Mouse (Mus musculus) liver, embryonic 16.5 days (tissue): ENCODE data around the gene Folr2. TPM values are rescaled to one million over a fixed set of nuclear protein-coding genes. Genes with fewer than 3 reads are reported as not detected.

ENCODE experiments used
- ATAC-seq: fragments of 200-750 bp; cut with Nextera tagmentation; 2 replicates; pipeline ENCODE4 v1.8.0; 2017; ENCODE audit warnings: low read depth, mild to moderate bottlenecking, moderate number of reproducible peaks, moderate library complexity
- H3K27ac ChIP-seq: fragments of 300-500 bp; sonication (generic); 2 replicates; pipeline ENCODE4 v1.5.1; 2014; ENCODE audit warnings: mild to moderate bottlenecking, low read length
- H3K27me3 ChIP-seq: fragments of 300-500 bp; sonication (generic); 2 replicates; pipeline ENCODE4 v1.6.1; 2014; ENCODE audit warnings: low read depth, low read length, mixed read lengths; ENCODE audit not compliant: control insufficient read depth, insufficient read depth
- H3K36me3 ChIP-seq: fragments of 300-500 bp; sonication (generic); 2 replicates; pipeline ENCODE4 v1.6.1; 2014; ENCODE audit warnings: mild to moderate bottlenecking; ENCODE audit not compliant: control insufficient read depth, insufficient read depth
- H3K4me1 ChIP-seq: fragments of 300-500 bp; sonication (generic); 2 replicates; pipeline ENCODE4 v1.6.1; 2014; ENCODE audit warnings: low read depth, low read length, mixed read lengths; ENCODE audit not compliant: control insufficient read depth
- H3K4me2 ChIP-seq: fragments of 300-500 bp; sonication (generic); 2 replicates; pipeline ENCODE4 v1.6.1; 2014; ENCODE audit warnings: low read depth, low read length, mixed read lengths
- H3K4me3 ChIP-seq: fragments of 300-500 bp; sonication (generic); 2 replicates; pipeline ENCODE4 v1.5.1; 2014; ENCODE audit warnings: low read depth, mild to moderate bottlenecking, low read length
- H3K9ac ChIP-seq: fragments of 300-500 bp; sonication (generic); 2 replicates; pipeline ENCODE4 v1.6.1; 2014; ENCODE audit warnings: low read depth, low read length
- H3K9me3 ChIP-seq: fragments of 300-500 bp; sonication (generic); replicated peaks from 2 replicates; pipeline ENCODE4 v1.6.1; 2016; ENCODE audit warnings: low read length; ENCODE audit not compliant: control insufficient read depth
- WGBS: fragments of 180-500 bp; shearing (Covaris S2); extraction: QIAGEN DNeasy Blood & Tissue Kit; methylation state at CpG from one replicate; pipeline ENCODE4 v1.1.7; 2014; ENCODE audit not compliant: insufficient replicate concordance; 5-methylcytosine and 5-hydroxymethylcytosine counted together
- polyA plus RNA-seq: library from polyadenylated mRNA; unstranded; fragments of >200 nt; fragmentation: Nextera tagmentation; extraction: Ambion mirVana; gene quantifications from 2 replicates; pipeline ENCODE4 v1.2.1, GENCODE M21; 2015

The Folr2 gene
- polyA plus RNA-seq = 6.1 and 6.4 TPM in 2 replicates

DNA sequence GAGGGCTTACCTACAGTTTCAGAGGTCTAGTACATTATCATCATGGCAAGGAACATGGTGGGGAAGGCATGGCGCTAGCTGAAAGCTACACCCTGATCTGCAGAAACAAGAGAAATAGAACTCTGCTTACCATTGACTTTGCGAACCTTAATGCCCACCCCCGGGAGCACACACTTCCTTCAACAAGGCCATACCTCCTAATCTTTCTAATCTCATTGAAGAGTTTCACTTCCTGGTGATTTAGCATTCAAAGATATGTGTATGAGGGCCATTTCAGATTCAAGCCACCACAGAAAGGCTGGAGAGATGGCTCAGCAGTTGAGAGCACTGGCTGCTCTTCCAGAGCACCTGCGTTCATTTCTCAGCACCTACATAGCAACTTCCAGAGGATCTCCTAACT lies at the start of gene Folr2:
Gene Folr2 (minus strand): TSS at position 101 of the 400 bp plus-strand sequence.
- H3K4me3 ChIP-seq = no peak within 1 kb of the TSS
- H3K4me1 ChIP-seq = no peaks in the 10 kb centered on the region
- no peak within 1 kb of the TSS for H3K4me2 ChIP-seq
- WGBS = 66% methylated on average over 4 of the region's 4 CpGs
- no peaks in the 10 kb centered on the region for H3K9me3 ChIP-seq
- H3K27me3 ChIP-seq = no peaks in the 10 kb centered on the region
- no peak within 1 kb of the TSS for H3K27ac ChIP-seq
- H3K36me3 ChIP-seq = no peaks in the 10 kb centered on the region
- ATAC-seq = no peak
- H3K9ac ChIP-seq = no peak within 1 kb of the TSS

DNA sequence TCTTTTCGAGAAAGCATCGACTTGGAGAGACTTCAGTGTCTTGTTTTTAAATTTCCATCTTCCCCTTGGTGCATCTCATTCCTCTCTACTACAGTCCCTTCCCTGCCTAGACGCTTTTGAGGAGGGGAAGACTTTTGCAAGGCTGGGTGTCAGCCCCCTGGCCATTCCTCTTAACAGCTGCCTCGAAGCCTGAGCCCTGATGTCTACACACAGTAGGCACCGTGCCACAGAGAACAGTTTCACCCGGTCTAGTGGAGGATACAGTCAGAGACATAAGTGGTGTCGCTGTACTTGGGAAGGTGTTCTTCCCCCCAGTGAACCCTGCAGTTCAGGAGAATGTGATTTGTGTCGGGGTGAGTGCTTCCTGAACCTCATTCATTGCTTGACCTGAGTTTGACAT lies 49.7 kb upstream of the Folr2 start:
- H3K4me1 ChIP-seq = peaks cover 28% of the 10 kb centered on the region
- H3K27me3 ChIP-seq = no peaks in the 10 kb centered on the region
- H3K9ac ChIP-seq = peak overlapping the region; percentile 92
- peak overlapping the region; percentile 92 for H3K4me3 ChIP-seq
- H3K27ac ChIP-seq = peak overlapping the region; percentile 97
- peaks cover 8% of the 10 kb centered on the region for H3K36me3 ChIP-seq
- peak overlapping the region; percentile 60 for H3K4me2 ChIP-seq
- no peaks in the 10 kb centered on the region for H3K9me3 ChIP-seq
- no peak for ATAC-seq
- WGBS = 25% methylated on average over 8 of the region's 8 CpGs

- 5% methylated on average over 11 of the region's 11 CpGs for WGBS
- Histone ChIP-seq H3K27me3 (no peaks in the 10 kb centered on the region), H3K4me2 (peak within 1 kb of the TSS; percentile 83)
Observed at GRCm38 (mm10) chr7:101906287-101906681, 49.3 kb upstream of the Folr2 start, which contains the start of gene Tomt. Gene Tomt, minus strand, starts transcription at chr7:101906359.

DNA sequence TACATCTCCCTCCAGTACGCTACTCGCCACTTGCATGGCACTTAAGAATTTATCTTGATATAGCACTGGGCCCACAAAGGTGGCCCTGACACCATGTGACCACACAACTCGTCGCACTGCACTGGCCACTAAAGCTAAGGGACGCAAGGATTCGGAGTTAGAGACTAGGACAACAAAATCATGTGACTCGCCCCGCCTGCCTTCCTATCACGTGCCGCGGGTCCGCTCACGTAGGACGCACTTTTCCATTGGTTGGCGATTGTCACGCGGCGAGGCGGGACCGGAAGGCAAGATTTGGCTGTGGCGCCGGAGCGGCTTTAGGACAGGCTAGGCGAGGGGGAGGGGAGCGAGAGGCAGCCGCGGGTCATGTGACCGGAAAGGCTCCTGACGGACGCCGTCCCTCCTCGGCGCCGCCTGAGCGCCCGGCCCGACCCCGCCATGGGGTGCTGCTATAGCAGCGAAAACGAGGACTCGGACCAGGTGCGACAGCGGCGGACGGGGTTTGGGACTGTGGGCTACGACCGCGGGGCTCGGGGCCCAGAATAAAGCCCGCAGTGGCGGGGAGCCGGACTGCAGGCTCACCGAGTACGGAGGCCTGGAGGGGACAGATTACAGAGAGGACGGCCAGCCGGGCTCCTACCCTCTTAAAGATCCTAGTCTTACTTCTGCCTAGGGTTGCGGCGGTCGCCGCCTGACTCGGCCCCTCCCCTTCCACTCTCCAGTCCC lies 48.7 kb upstream of the Folr2 start, which contains the start of gene Lamtor1:
Gene Lamtor1 (plus strand): TSS at position 344 of the 726 bp plus-strand sequence.
- H3K9me3 ChIP-seq = no peaks in the 10 kb centered on the region
- under 1% methylated on average over 61 of the region's 61 CpGs for WGBS
- peaks cover 8% of the 10 kb centered on the region for H3K36me3 ChIP-seq
- peak within 1 kb of the TSS; percentile 92 for H3K4me3 ChIP-seq
- H3K27ac ChIP-seq = peak within 1 kb of the TSS; percentile 97
- H3K9ac ChIP-seq = peak within 1 kb of the TSS; percentile 92
- peaks cover 28% of the 10 kb centered on the region for H3K4me1 ChIP-seq
- ATAC-seq = peak; percentile 97
- peak within 1 kb of the TSS; percentile 83 for H3K4me2 ChIP-seq
- no peaks in the 10 kb centered on the region for H3K27me3 ChIP-seq

More at GRCm38 (mm10) chr7:101906287-101906681, 49.3 kb upstream of the Folr2 start, which contains the start of gene Tomt:
- peak within 1 kb of the TSS; percentile 97 for H3K27ac ChIP-seq
- H3K4me1 ChIP-seq = peaks cover 28% of the 10 kb centered on the region
- no peaks in the 10 kb centered on the region for H3K9me3 ChIP-seq
- peak within 1 kb of the TSS; percentile 92 for H3K9ac ChIP-seq
- H3K36me3 ChIP-seq = peaks cover 8% of the 10 kb centered on the region
- ATAC-seq = no peak
- peak within 1 kb of the TSS; percentile 92 for H3K4me3 ChIP-seq

DNA sequence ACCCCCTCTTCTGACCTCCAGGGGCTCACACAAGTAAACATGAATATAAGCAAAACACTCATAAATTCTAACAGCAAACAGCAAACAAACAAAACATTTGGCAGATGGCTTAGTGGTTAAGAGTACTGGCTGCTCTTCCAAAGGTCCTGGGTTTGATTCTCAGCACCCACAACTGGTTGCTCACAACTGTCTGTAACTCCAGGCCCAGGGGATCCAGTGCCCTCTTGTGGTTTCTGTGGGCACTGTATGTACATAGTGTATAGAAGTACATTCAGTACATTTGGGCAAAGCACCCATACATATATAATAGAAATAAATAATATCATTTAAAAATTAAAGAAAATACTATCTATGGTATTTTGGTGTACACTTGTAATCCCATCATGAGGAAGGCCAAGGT lies 45.9 kb upstream of the Folr2 start:
- Histone ChIP-seq H3K4me1 (peaks cover 17% of the 10 kb centered on the region), H3K9ac (no peak overlapping the region), H3K36me3 (no peaks in the 10 kb centered on the region), H3K9me3 (no peaks in the 10 kb centered on the region), H3K27ac (no peak overlapping the region), H3K27me3 (no peaks in the 10 kb centered on the region), H3K4me2 (no peak overlapping the region), H3K4me3 (no peak overlapping the region)
- ATAC-seq = no peak

DNA sequence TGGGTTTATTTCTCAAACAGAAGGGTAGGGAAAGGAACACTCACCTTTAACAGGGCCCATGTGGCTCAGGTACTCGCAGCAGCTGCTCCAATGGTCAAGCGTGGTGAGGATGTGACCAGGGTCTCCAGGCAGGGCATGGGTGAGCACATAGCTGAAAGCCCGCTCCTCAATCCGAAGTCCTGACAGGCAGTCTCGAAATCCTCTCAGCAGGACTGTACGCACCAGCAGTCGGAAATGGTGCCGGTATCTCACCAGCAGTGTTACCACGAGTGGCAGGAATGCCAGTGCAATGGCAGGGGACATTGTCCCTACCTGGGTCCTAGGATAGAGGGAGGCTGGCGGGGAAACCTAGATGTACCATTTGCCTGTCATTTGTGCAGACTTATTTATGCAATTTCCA lies 45.0 kb upstream of the Folr2 start:
- no peaks in the 10 kb centered on the region for H3K36me3 ChIP-seq
- no peak for ATAC-seq
- H3K4me1 ChIP-seq = peaks cover 15% of the 10 kb centered on the region
- H3K4me2 ChIP-seq = no peak overlapping the region
- no peak overlapping the region for H3K4me3 ChIP-seq
- H3K9me3 ChIP-seq = no peaks in the 10 kb centered on the region
- no peak overlapping the region for H3K9ac ChIP-seq
- no peak overlapping the region for H3K27ac ChIP-seq
- 81% methylated on average over 10 of the region's 10 CpGs for WGBS
- H3K27me3 ChIP-seq = no peaks in the 10 kb centered on the region

GRCm38 (mm10) chr7:101900331-101901097 lies 43.5 kb upstream of the Folr2 start:
- Histone ChIP-seq H3K4me3 (no peak overlapping the region), H3K4me2 (no peak overlapping the region), H3K9ac (no peak overlapping the region), H3K27me3 (no peaks in the 10 kb centered on the region), H3K27ac (no peak overlapping the region), H3K4me1 (peaks cover 12% of the 10 kb centered on the region), H3K9me3 (no peaks in the 10 kb centered on the region), H3K36me3 (no peaks in the 10 kb centered on the region)
- 78% methylated on average over 16 of the region's 16 CpGs for WGBS
- ATAC-seq = no peak

- Histone ChIP-seq H3K36me3 (no peaks in the 10 kb centered on the region), H3K4me1 (peaks cover 9% of the 10 kb centered on the region), H3K27ac (peak overlapping the region; percentile 85), H3K27me3 (no peaks in the 10 kb centered on the region), H3K4me2 (peak overlapping the region; percentile 71), H3K9ac (peak overlapping the region; percentile 66), H3K9me3 (no peaks in the 10 kb centered on the region), H3K4me3 (peak overlapping the region; percentile 72)
- ATAC-seq = peak; percentile 95
- WGBS = under 1% methylated on average over 57 of the region's 57 CpGs
Observed at GRCm38 (mm10) chr7:101896104-101897066, 39.4 kb upstream of the Folr2 start.
